Mouse (Mus musculus): ENCODE results near the gene Uba3. TPM values are rescaled to one million over a fixed set of nuclear protein-coding genes. Genes with fewer than 3 reads are reported as not detected.

Uba3 gene
- polyA plus RNA-seq, 1 experiment: 32.8 TPM

DNA sequence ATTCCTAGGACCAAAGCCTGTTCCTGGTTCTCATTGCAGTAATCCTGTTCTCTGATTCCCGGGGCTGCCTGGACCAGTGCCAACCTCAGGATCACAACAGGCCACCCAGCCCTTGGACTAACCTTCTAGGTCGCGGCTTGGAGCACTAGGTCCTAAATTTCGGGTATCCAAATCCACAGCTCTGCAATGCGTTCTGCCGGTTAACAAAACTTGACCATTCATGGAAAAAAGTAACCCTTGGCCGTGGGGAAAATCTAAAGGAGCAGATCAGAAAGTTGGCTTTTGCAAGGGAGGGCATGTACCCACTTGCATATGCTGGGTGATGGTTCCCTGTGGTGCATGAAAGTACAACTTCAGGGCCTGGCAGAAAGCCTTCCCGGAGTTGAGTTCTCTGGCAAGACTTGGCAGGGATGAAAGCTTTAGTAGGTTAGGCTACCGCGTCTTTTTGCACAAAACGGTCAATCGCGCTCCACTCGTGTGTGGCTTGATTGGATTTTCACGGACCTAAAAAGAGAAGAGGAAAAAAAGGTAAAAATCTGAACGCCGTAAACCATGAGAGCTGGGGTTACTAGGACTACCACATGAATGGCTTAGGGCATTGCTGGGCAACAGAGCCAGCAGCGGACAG, 57.6 kb downstream of the Uba3 start:
- TF ChIP-seq MYOG (IDR thresholded peaks at IDR 0.05; ENCODE audit: control insufficient read depth, extremely low read depth, insufficient read length) (no peak), USF1 (IDR thresholded peaks at IDR 0.05; ENCODE audit: low read depth) (no peak), CEBPB (IDR thresholded peaks at IDR 0.05; ENCODE audit: low read depth) (no peak), MAX (IDR thresholded peaks at IDR 0.05) (no peak), FOSL1 (IDR thresholded peaks at IDR 0.05; ENCODE audit: insufficient read depth, low read length, poor library complexity, severe bottlenecking) (no peak), CTCF (IDR thresholded peaks at IDR 0.05; ENCODE audit: control insufficient read depth, insufficient read depth, insufficient read length) (no peak), MYOD1 (IDR thresholded peaks at IDR 0.05; ENCODE audit: control insufficient read depth, insufficient read length, low read depth) (no peak)
- Histone ChIP-seq H3K79me3 (ENCODE audit: low read depth) (no peaks in the 10 kb centered on the region), H3K4me3 (ENCODE audit: insufficient read depth, poor library complexity, severe bottlenecking) (peak overlapping the region; percentile 38), H3ac (ENCODE audit: control insufficient read depth, insufficient read length, low read depth) (peak overlapping the region; percentile 80), H3K36me3 (ENCODE audit: control insufficient read depth, insufficient read depth) (peaks cover 12% of the 10 kb centered on the region), H3K27me3 (ENCODE audit: control insufficient read depth, insufficient read depth, insufficient read length) (no peaks in the 10 kb centered on the region), H3K79me2 (ENCODE audit: control insufficient read depth, insufficient read depth) (no peaks in the 10 kb centered on the region)

- Histone ChIP-seq H3K79me3 (ENCODE audit: low read depth) (no peaks in the 10 kb centered on the region), H3ac (ENCODE audit: control insufficient read depth, insufficient read length, low read depth) (no peak overlapping the region), H3K27me3 (ENCODE audit: control insufficient read depth, insufficient read depth, insufficient read length) (no peaks in the 10 kb centered on the region), H3K4me3 (ENCODE audit: insufficient read depth, poor library complexity, severe bottlenecking) (no peak overlapping the region), H3K36me3 (ENCODE audit: control insufficient read depth, insufficient read depth) (no peaks in the 10 kb centered on the region), H3K79me2 (ENCODE audit: control insufficient read depth, insufficient read depth) (no peaks in the 10 kb centered on the region)
- no peak for TF ChIP-seq MYOG (IDR thresholded peaks at IDR 0.05; ENCODE audit: control insufficient read depth, extremely low read depth, insufficient read length)
- TF ChIP-seq MAX (IDR thresholded peaks at IDR 0.05): no peak
- TF ChIP-seq FOSL1 (IDR thresholded peaks at IDR 0.05; ENCODE audit: insufficient read depth, low read length, poor library complexity, severe bottlenecking): no peak
- TF ChIP-seq USF1 (IDR thresholded peaks at IDR 0.05; ENCODE audit: low read depth): no peak
- no peak for TF ChIP-seq CEBPB (IDR thresholded peaks at IDR 0.05; ENCODE audit: low read depth)
- TF ChIP-seq CTCF (IDR thresholded peaks at IDR 0.05; ENCODE audit: control insufficient read depth, insufficient read depth, insufficient read length): no peak
- no peak for TF ChIP-seq MYOD1 (IDR thresholded peaks at IDR 0.05; ENCODE audit: control insufficient read depth, insufficient read length, low read depth)
These were observed 60.3 kb downstream of the Uba3 start for GRCm38 (mm10) chr6:97145156-97145555.

DNA sequence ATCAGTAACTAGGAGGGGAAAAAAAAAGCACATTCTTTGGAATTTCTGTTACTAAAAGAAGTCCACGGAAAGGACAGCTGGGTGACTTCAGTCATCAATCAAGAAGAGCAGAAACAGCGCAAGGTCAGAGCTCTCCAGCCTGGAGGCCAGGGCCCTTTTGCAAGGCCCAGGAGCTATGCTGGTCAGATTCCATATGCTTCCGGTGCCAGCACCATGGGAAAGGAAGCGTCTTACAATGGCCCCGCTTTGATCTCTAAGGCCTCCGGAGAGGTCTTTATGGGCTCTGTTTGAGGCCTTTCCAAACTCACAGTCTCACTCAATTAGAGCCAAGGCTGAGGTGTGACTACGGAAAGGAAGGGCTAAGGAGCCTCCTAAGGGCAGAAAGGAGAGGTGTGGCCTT, 61.1 kb downstream of the Uba3 start:
- Histone ChIP-seq H3ac (ENCODE audit: control insufficient read depth, insufficient read length, low read depth) (no peak overlapping the region), H3K27me3 (ENCODE audit: control insufficient read depth, insufficient read depth, insufficient read length) (no peaks in the 10 kb centered on the region), H3K4me3 (ENCODE audit: insufficient read depth, poor library complexity, severe bottlenecking) (no peak overlapping the region), H3K36me3 (ENCODE audit: control insufficient read depth, insufficient read depth) (peaks cover 6% of the 10 kb centered on the region), H3K79me2 (ENCODE audit: control insufficient read depth, insufficient read depth) (no peaks in the 10 kb centered on the region), H3K79me3 (ENCODE audit: low read depth) (no peaks in the 10 kb centered on the region)
- no peak for TF ChIP-seq MYOG (IDR thresholded peaks at IDR 0.05; ENCODE audit: control insufficient read depth, extremely low read depth, insufficient read length)
- TF ChIP-seq USF1 (IDR thresholded peaks at IDR 0.05; ENCODE audit: low read depth): no peak
- no peak for TF ChIP-seq CEBPB (IDR thresholded peaks at IDR 0.05; ENCODE audit: low read depth)
- TF ChIP-seq MAX (IDR thresholded peaks at IDR 0.05): no peak
- TF ChIP-seq CTCF (IDR thresholded peaks at IDR 0.05; ENCODE audit: control insufficient read depth, insufficient read depth, insufficient read length): no peak
- TF ChIP-seq FOSL1 (IDR thresholded peaks at IDR 0.05; ENCODE audit: insufficient read depth, low read length, poor library complexity, severe bottlenecking): no peak
- no peak for TF ChIP-seq MYOD1 (IDR thresholded peaks at IDR 0.05; ENCODE audit: control insufficient read depth, insufficient read length, low read depth)

GRCm38 (mm10) chr6:97142611-97143010, 62.8 kb downstream of the Uba3 start:
- Histone ChIP-seq H3K79me2 (ENCODE audit: control insufficient read depth, insufficient read depth) (no peaks in the 10 kb centered on the region), H3K36me3 (ENCODE audit: control insufficient read depth, insufficient read depth) (peaks cover 14% of the 10 kb centered on the region), H3K79me3 (ENCODE audit: low read depth) (no peaks in the 10 kb centered on the region), H3ac (ENCODE audit: control insufficient read depth, insufficient read length, low read depth) (no peak overlapping the region), H3K27me3 (ENCODE audit: control insufficient read depth, insufficient read depth, insufficient read length) (no peaks in the 10 kb centered on the region), H3K4me3 (ENCODE audit: insufficient read depth, poor library complexity, severe bottlenecking) (no peak overlapping the region)
- no peak for TF ChIP-seq MYOD1 (IDR thresholded peaks at IDR 0.05; ENCODE audit: control insufficient read depth, insufficient read length, low read depth)
- TF ChIP-seq MAX (IDR thresholded peaks at IDR 0.05): no peak
- no peak for TF ChIP-seq USF1 (IDR thresholded peaks at IDR 0.05; ENCODE audit: low read depth)
- no peak for TF ChIP-seq FOSL1 (IDR thresholded peaks at IDR 0.05; ENCODE audit: insufficient read depth, low read length, poor library complexity, severe bottlenecking)
- no peak for TF ChIP-seq CEBPB (IDR thresholded peaks at IDR 0.05; ENCODE audit: low read depth)
- no peak for TF ChIP-seq MYOG (IDR thresholded peaks at IDR 0.05; ENCODE audit: control insufficient read depth, extremely low read depth, insufficient read length)
- TF ChIP-seq CTCF (IDR thresholded peaks at IDR 0.05; ENCODE audit: control insufficient read depth, insufficient read depth, insufficient read length): no peak

- H3K4me3 ChIP-seq (ENCODE audit: insufficient read depth, poor library complexity, severe bottlenecking): no peak overlapping the region
- no peaks in the 10 kb centered on the region for H3K79me3 ChIP-seq (ENCODE audit: low read depth)
- H3K27me3 ChIP-seq (ENCODE audit: control insufficient read depth, insufficient read depth, insufficient read length): no peaks in the 10 kb centered on the region
- no peak for TF ChIP-seq FOSL1 (IDR thresholded peaks at IDR 0.05; ENCODE audit: insufficient read depth, low read length, poor library complexity, severe bottlenecking)
- peaks cover 14% of the 10 kb centered on the region for H3K36me3 ChIP-seq (ENCODE audit: control insufficient read depth, insufficient read depth)
- H3K79me2 ChIP-seq (ENCODE audit: control insufficient read depth, insufficient read depth): no peaks in the 10 kb centered on the region
- no peak overlapping the region for H3ac ChIP-seq (ENCODE audit: control insufficient read depth, insufficient read length, low read depth)
These were observed 63.6 kb downstream of the Uba3 start for GRCm38 (mm10) chr6:97141811-97142210.

Other genes starting within 250 kb of the Uba3 start
- gene Fam19a4, start 145.2 kb downstream of the Uba3 start, polyA plus RNA-seq (2012; fragmentation: generic; extraction: Trizol): not detected
- 4.9 TPM for gene Eogt, start 56.5 kb downstream of the Uba3 start, polyA plus RNA-seq (2012; fragmentation: generic; extraction: Trizol)
- 6.4 TPM for gene Tmf1, start 26.5 kb downstream of the Uba3 start, polyA plus RNA-seq (2012; fragmentation: generic; extraction: Trizol)
- 298 TPM for gene Arl6ip5, start 5.0 kb upstream of the Uba3 start, polyA plus RNA-seq (2012; fragmentation: generic; extraction: Trizol)
- 0.36 TPM for gene Lmod3, start 47.1 kb upstream of the Uba3 start, polyA plus RNA-seq (2012; fragmentation: generic; extraction: Trizol)

All from C2C12 (cell line).